Mouse (Mus musculus) kidney, embryonic 14.5 days (tissue): ENCODE measurements at regions not wholly inside any gene's neighbourhood (a gene's known extent, or its start where the extent isn't known, plus 50 kb on each side); places are given as distances from the start of the nearest gene placed in this dataset.

Source experiments
- ATAC-seq: fragments of 200-750 bp; cut with Nextera tagmentation; 2 replicates; pipeline ENCODE4 v1.8.0; 2017; ENCODE audit warnings: moderate number of reproducible peaks, mild to moderate bottlenecking, moderate TSS enrichment, moderate library complexity; ENCODE audit not compliant: low FRiP score, low TSS enrichment
- H3K27ac ChIP-seq: fragments of 300-500 bp; sonication (generic); 2 replicates; pipeline ENCODE4 v1.5.1; 2014; ENCODE audit warnings: low read depth, mild to moderate bottlenecking, low read length, moderate library complexity, mixed read lengths
- H3K27me3 ChIP-seq: fragments of 300-500 bp; sonication (generic); 2 replicates; pipeline ENCODE4 v1.6.1; 2014; ENCODE audit warnings: mild to moderate bottlenecking, low read length; ENCODE audit not compliant: control insufficient read depth, insufficient read depth
- H3K36me3 ChIP-seq: fragments of 300-500 bp; sonication (generic); 2 replicates; pipeline ENCODE4 v1.6.1; 2014; ENCODE audit warnings: low read length, mixed read lengths; ENCODE audit not compliant: control insufficient read depth, insufficient read depth
- H3K4me1 ChIP-seq: fragments of 300-500 bp; sonication (generic); 2 replicates; pipeline ENCODE4 v1.6.1; 2014; ENCODE audit warnings: low read length, mixed read lengths; ENCODE audit not compliant: control insufficient read depth, insufficient read depth
- H3K4me2 ChIP-seq: fragments of 300-500 bp; sonication (generic); replicated peaks from 2 replicates; pipeline ENCODE4 v1.6.1; 2014; ENCODE audit warnings: low read depth, mild to moderate bottlenecking, low read length
- H3K4me3 ChIP-seq: fragments of 300-500 bp; sonication (generic); 2 replicates; pipeline ENCODE4 v1.5.1; 2014; ENCODE audit warnings: mild to moderate bottlenecking, low read length
- H3K9ac ChIP-seq: fragments of 300-500 bp; sonication (generic); 2 replicates; pipeline ENCODE4 v1.6.1; 2014; ENCODE audit warnings: low read depth, mild to moderate bottlenecking, low read length, moderate library complexity
- H3K9me3 ChIP-seq: fragments of 300-500 bp; sonication (generic); 2 replicates; pipeline ENCODE4 v1.6.1; 2016; ENCODE audit warnings: low read length; ENCODE audit not compliant: control insufficient read depth
- WGBS: fragments of 180-500 bp; shearing (Covaris S2); extraction: QIAGEN DNeasy Blood & Tissue Kit; methylation state at CpG from one replicate; pipeline ENCODE4 v1.1.7; 2014; 5-methylcytosine and 5-hydroxymethylcytosine counted together

DNA sequence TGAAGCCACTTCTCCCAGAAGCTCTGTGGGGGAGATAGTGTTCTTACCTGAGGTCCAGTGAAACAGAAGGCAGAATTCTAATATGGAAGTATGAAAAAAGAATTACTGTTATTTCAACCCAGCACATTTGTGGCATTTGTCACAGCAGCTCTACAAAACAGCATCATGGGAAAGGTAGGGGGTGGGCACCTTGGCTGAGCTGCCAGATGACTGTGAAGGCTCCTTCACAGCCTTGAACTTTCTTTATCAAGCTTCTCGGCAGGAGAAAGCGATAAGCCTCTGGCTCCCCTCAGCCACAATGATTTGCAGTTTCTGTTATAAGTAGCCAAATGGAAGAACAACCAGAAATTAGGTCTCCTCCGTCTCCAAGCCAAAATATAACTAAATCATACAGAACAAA, 249.5 kb downstream of the Spry2 start:
- H3K36me3 ChIP-seq: no peaks in the 10 kb centered on the region
- H3K4me3 ChIP-seq: no peak overlapping the region
- H3K27me3 ChIP-seq: no peaks in the 10 kb centered on the region
- H3K9ac ChIP-seq: no peak overlapping the region
- H3K27ac ChIP-seq: no peak overlapping the region
- H3K4me2 ChIP-seq: no peak overlapping the region
- no peaks in the 10 kb centered on the region for H3K9me3 ChIP-seq
- WGBS: 84% methylated on average over 3 of the region's 3 CpGs
- no peaks in the 10 kb centered on the region for H3K4me1 ChIP-seq
- ATAC-seq: no peak

DNA sequence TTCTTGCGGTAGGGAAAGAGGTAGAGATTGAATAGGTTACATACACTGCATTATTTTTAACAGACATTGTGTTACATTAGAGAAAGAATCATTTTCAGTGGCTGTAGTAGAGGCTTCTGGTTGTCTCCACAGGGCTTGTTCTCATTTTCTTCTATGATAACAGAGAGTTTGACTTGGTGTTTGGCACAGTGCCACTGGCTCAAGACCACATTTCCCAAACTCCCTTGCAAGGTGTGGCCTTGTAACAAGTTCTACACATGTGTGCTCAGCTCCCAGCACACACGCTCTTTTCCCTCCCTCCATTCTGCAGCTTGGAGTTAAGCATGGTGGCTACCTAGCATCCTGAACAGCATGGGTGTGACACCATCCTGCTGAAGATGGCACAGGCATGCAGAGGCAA, 252.2 kb downstream of the Spry2 start:
- Histone ChIP-seq H3K4me1 (no peaks in the 10 kb centered on the region), H3K4me2 (no peak overlapping the region), H3K27ac (no peak overlapping the region), H3K27me3 (no peaks in the 10 kb centered on the region), H3K36me3 (no peaks in the 10 kb centered on the region), H3K9ac (no peak overlapping the region), H3K9me3 (no peaks in the 10 kb centered on the region), H3K4me3 (no peak overlapping the region)
- 97% methylated on average over 2 of the region's 2 CpGs for WGBS
- no peak for ATAC-seq

DNA sequence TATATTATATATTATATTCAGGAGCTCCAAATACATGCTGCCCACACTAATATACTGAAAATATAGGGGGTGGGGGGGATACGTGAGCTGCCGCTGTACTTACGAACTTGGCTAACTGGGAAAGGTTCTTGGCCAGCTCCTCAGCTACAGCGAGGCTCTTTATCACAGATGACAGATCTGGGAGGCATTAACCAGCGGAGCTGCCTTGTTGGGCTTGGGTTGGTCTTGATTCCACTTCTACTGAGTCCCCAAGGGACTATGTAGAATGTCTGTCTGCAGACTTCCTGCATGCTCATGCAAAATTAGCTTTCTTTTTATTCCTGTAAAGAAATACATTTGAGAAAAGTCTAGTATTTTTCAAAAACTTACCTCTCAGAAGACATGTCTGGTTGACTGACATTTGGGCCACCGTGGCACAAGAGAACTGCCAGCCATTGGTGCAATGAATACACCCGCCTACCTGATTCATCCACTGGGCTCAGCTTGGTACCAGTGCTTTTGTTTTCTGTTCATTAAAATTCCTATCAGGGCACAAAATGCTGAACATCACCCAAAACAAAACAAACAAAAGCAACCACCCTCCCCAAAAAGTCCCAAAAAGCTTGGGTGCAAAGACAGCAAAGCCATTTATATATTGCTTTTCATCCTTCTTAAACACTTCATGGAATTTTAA, 253.2 kb downstream of the Spry2 start:
- Histone ChIP-seq H3K27me3 (no peaks in the 10 kb centered on the region), H3K9ac (no peak overlapping the region), H3K4me1 (no peaks in the 10 kb centered on the region), H3K4me3 (no peak overlapping the region), H3K4me2 (no peak overlapping the region), H3K27ac (no peak overlapping the region), H3K36me3 (no peaks in the 10 kb centered on the region), H3K9me3 (no peaks in the 10 kb centered on the region)
- ATAC-seq: no peak
- 82% methylated on average over 7 of the region's 7 CpGs for WGBS

DNA sequence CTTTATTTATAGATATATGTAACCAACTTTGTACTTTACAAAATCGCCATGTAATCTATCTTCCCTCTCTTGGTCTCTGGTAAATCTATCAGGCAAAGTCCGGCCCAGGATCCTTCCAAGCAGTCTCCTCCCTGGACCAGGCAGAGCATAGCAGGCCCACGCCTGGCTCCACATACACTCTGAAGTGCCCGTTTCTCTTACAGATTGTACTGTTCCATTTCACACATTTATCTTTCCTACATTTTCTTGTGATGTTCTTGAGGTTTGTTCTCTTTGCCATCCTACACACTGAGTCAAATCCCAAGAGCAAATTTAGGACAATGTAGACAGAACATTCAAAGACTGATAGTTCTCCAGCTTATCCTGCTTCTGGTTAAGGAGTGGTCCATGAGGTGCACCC, 264.3 kb downstream of the Spry2 start:
- no peak overlapping the region for H3K9ac ChIP-seq
- H3K9me3 ChIP-seq: no peaks in the 10 kb centered on the region
- no peak overlapping the region for H3K4me3 ChIP-seq
- 0 out of 2 replicates have a peak, but pooled peaks cover 4% of the 10 kb centered on the region for H3K4me1 ChIP-seq
- ATAC-seq: no peak
- no peaks in the 10 kb centered on the region for H3K27me3 ChIP-seq
- H3K36me3 ChIP-seq: no peaks in the 10 kb centered on the region
- no peak overlapping the region for H3K27ac ChIP-seq
- WGBS: 91% methylated on average over 4 of the region's 4 CpGs
- H3K4me2 ChIP-seq: no peak overlapping the region

DNA sequence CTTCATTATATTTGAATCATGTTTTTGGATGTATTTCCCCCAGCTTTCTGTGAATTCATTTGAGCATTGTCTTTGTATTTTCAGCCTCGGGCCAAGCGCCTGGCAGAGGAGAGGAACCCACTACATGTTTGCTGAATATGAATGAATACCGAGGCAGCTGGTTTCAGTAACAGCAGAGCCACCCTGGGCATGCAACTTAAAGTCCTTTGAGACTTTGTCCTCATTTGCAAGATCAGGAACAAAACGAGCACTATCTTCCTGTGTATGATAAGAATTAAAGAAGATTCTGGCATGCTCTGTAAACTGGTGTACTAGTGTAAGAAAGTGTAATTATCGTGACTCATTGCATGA, 265.0 kb downstream of the Spry2 start:
- no peaks in the 10 kb centered on the region for H3K27me3 ChIP-seq
- H3K4me1 ChIP-seq: 0 out of 2 replicates have a peak, but pooled peaks cover 4% of the 10 kb centered on the region
- no peaks in the 10 kb centered on the region for H3K36me3 ChIP-seq
- no peak overlapping the region for H3K4me2 ChIP-seq
- no peak overlapping the region for H3K4me3 ChIP-seq
- ATAC-seq: no peak
- H3K9me3 ChIP-seq: no peaks in the 10 kb centered on the region
- WGBS: 91% methylated on average over 5 of the region's 5 CpGs
- H3K27ac ChIP-seq: no peak overlapping the region
- H3K9ac ChIP-seq: no peak overlapping the region

DNA sequence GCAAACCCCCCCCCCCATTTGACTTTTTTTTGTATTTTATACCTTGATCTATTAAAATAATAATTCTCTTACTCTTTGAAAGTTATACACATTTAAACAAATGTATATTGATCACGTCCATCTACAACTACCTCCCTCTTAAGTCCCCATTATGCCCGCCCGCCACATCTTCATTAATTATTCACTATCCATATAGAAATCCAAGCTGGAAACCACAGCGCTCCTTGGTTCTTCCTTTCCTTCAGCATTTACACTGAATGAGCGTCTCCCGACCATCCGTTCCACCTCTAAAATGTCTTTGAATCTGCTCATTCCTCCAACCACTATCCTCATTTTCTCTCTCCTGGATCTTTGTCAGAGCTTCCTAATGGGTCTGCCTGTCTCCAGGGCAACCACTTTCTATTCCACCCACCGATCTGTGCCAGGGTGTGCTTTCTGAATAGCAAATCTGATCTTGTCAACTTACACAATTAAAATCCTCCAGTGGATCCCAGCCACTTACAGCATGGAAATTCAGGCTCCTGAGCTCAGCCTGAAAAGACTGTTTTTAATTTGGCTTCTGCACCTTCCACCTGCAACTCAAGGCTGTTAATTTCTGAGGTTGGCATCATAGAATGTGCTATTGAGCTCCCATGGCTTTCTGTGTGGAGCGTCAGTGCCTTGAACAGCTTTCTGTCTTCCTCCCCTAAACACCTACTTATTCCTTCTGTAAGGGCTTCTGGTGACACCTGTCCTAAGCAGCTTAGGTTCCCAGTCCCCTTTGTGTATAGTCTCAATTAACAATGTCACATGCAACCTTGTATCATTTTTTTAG, 265.5 kb downstream of the Spry2 start:
- 94% methylated on average over 9 of the region's 9 CpGs for WGBS
- Histone ChIP-seq H3K9me3 (no peaks in the 10 kb centered on the region), H3K27me3 (no peaks in the 10 kb centered on the region), H3K27ac (no peak overlapping the region), H3K36me3 (no peaks in the 10 kb centered on the region), H3K9ac (no peak overlapping the region), H3K4me3 (no peak overlapping the region), H3K4me1 (0 out of 2 replicates have a peak, but pooled peaks cover 4% of the 10 kb centered on the region), H3K4me2 (no peak overlapping the region)
- ATAC-seq: no peak

DNA sequence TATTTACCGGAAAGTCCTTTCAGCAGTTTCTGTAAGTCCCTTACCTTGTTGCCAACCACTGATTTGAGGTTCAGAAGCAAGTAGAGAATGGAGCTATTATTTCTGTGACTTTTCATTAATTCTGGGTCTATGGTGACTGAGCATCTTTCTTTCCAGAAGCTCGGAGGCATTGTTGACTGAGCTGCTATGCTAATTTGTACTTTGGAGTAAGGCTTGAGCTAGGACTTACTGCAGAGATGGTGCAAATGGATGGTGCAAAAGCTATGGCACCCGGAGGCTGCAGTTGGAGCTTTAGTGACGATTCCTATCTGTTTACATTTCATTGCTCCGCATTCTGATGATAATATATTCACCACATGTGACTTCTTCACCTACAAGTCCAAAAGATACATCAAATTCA, 266.2 kb downstream of the Spry2 start:
- no peaks in the 10 kb centered on the region for H3K9me3 ChIP-seq
- no peak overlapping the region for H3K9ac ChIP-seq
- H3K36me3 ChIP-seq: no peaks in the 10 kb centered on the region
- 89% methylated on average over 5 of the region's 5 CpGs for whole genome bisulfite sequencing
- 0 out of 2 replicates have a peak, but pooled peaks cover 4% of the 10 kb centered on the region for H3K4me1 ChIP-seq
- no peak for ATAC-seq
- H3K27ac ChIP-seq: no peak overlapping the region
- no peaks in the 10 kb centered on the region for H3K27me3 ChIP-seq
- H3K4me2 ChIP-seq: no peak overlapping the region
- H3K4me3 ChIP-seq: no peak overlapping the region

DNA sequence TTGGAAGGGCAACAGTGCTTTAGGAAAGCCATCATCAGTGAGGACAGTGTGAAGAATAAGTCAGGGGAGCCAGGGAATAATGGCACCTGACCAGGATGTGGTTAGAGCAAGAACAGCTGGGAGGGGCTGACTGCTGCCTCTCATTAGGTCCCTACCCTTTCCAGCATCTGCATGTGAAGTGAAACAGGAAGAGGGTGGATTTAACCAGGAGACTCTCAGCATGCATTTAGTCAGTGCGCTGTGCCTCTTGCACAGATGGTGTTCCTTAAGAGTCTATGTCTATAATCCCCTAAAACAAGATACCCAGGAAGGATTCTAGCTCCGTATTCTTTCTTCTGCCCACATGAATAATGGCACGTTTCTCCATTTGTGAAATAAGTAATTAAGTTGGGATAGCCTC, 267.9 kb downstream of the Spry2 start:
- H3K4me1 ChIP-seq: 0 out of 2 replicates have a peak, but pooled peaks cover 4% of the 10 kb centered on the region
- no peak overlapping the region for H3K27ac ChIP-seq
- no peaks in the 10 kb centered on the region for H3K9me3 ChIP-seq
- no peaks in the 10 kb centered on the region for H3K27me3 ChIP-seq
- H3K4me3 ChIP-seq: no peak overlapping the region
- no peak overlapping the region for H3K4me2 ChIP-seq
- WGBS: 70% methylated on average over 3 of the region's 3 CpGs
- H3K36me3 ChIP-seq: no peaks in the 10 kb centered on the region
- no peak overlapping the region for H3K9ac ChIP-seq
- no peak for ATAC-seq

DNA sequence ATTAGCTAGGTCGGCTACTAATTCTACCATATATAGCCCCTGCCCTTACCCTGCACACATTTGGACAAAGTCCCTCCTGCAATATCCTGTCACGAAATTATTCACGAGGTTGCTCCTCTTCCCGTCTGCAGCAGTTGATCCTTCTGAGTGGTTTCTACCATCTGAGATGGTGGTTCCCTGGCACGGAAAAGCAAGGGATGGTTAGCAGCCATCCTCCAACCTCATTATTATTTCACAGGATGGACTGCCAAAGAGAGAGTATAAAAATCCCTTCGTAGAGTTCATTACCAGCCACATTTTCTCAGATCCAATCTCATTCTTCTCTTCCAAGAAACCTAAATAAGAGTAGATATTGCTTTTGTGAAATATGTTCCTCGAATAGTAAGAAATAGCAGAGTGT, 272.2 kb downstream of the Spry2 start:
- WGBS: 85% methylated on average over 7 of the region's 7 CpGs
- H3K27ac ChIP-seq: no peak overlapping the region
- H3K9ac ChIP-seq: no peak overlapping the region
- H3K4me3 ChIP-seq: no peak overlapping the region
- H3K27me3 ChIP-seq: no peaks in the 10 kb centered on the region
- no peaks in the 10 kb centered on the region for H3K9me3 ChIP-seq
- 0 out of 2 replicates have a peak, but pooled peaks cover 4% of the 10 kb centered on the region for H3K4me1 ChIP-seq
- no peak overlapping the region for H3K4me2 ChIP-seq
- ATAC-seq: no peak
- H3K36me3 ChIP-seq: no peaks in the 10 kb centered on the region
